Mouse (Mus musculus): ENCODE data around the gene 1810037I17Rik.
A peak's percentile ranks its signal among the peaks of the same experiment; 100 is the strongest.

Gene 1810037I17Rik

DNA sequence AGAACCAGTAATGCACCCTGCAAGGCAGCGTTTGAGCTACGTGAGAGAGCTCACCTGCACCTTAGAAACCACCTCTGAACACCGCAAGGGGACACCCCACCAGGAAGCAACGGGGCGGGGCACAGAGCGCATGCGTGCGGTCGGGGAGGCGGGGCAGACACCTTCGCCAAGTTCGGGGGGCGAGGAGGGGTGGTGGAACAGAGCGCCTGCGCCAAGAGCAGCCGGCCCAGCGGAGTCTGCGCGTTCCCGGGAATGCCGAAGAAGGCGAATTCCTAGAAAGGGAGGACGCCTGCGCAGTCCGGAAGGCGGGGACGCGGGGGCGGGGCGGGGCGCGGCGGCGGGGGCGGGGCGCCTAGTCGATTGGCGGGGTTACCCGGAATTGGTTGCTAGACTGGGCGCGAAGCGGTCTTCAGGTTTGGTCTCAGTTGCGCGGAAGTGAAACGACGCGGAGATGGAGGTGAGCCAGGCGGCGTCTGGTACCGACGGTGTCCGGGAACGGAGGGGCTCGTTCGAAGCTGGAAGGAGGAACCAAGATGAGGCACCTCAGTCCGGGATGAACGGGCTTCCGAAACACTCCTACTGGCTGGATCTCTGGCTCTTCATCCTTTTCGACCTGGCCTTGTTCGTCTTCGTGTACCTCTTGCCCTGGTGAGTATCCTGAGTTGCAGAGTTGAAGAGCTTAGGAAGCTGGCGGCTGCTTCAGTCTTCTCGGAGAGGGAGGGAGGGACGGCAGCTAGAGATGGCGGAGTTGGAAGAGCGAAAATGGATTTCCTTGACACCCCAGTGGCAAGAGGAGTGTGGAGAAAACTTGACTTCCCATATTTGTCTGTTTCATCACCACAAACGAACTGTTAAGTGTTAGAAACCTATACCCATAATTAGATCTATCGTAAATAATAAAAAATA, at the start of gene 1810037I17Rik:
TSS of gene 1810037I17Rik (plus strand) at position 195 of the 906 bp plus-strand sequence.
- DNase-seq = peak; percentile 96

GRCm38 (mm10) chr3:122876870-122877269, 47.1 kb upstream of the 1810037I17Rik start:
- DNase-seq = no peak

- DNase-seq = no peak
Observed at GRCm38 (mm10) chr3:122877543-122877942, 46.5 kb upstream of the 1810037I17Rik start.

- DNase-seq = no peak
Observed at GRCm38 (mm10) chr3:122878705-122879315, 45.2 kb upstream of the 1810037I17Rik start.

DNA sequence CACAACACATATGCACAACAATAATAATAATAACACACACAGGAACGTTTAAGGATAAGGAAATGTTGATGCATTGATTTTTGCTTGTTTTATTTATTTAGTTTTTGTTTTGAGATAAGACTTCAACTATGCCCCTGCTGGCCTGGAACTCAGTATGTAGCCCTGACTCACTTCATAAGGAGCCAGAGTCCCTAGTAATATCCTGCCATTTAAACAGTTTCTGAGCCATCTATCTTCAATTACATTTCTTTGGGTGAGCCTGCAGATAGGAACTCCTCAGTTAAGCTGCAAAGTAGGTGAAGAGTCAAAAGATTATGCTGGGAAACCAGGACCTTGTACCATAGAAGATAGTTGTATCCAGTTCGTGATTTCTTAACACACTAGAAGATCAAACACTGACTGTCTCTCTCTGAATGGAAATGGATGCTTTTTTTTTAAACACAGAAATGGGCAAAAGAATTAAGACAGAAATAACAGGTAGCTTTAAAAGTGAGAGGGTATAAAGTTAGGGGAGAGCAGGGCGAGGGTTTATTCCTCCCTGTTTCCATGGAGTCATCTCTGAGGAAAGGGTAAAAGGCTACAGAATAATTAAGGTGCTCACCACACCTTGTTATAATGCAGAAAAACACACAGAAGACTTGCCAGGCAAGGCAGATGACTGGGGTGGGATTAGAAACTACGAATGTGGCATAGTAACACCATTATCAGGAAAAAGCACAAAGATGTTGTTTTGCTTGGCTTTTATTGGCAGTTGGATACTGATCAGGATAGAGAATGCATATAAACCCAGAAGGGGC, 36.3 kb upstream of the 1810037I17Rik start:
- DNase-seq = no peak

- DNase-seq = no peak
Observed at GRCm38 (mm10) chr3:122888371-122888819, 35.6 kb upstream of the 1810037I17Rik start.

DNA sequence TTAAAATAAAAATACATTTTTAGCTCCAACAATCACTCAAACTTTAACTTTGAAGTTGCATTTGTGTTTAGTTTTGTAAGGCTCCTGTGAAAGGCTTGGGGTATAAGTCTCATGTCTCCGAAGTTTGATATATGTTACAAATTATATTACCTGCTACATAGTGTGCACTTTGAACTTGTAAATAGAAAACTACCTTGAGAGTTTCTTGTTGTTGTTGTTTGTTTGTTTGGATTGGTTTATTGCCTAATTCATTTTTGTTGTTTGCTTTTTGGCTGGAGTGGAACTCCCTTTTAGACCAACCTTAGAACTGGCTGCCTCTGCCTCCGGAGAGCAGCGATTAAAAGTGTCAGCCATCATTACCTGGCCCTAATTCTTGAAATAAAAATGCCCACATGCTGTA, 29.2 kb upstream of the 1810037I17Rik start, which contains the start of gene Fabp2:
TSS of gene Fabp2 (plus strand) at position 301 of the 400 bp plus-strand sequence.
- no peak for DNase-seq

DNA sequence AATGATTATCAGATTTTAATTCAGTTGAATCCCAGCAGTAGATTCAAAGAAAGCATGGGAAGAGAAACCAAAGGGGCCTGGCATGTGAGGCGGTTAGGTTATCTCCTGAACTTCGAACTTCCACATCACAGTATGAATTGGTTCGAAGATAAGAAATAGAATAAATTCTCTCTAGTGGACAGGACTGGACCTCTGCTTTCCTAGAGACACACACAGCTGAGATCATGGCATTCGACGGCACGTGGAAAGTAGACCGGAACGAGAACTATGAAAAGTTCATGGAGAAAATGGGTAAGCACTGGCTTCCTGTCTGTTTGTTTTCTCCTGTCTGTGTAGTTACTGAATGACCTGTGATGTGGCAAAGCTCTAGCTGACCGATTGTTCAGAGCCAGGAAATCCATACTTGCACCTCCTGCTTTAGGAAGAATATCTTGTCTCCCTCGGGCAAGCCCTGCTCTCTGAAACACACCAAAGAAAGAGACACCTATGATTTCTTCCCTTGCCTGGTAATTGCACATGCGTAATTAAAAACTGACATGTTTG, 28.7 kb upstream of the 1810037I17Rik start:
- no peak for DNase-seq

DNA sequence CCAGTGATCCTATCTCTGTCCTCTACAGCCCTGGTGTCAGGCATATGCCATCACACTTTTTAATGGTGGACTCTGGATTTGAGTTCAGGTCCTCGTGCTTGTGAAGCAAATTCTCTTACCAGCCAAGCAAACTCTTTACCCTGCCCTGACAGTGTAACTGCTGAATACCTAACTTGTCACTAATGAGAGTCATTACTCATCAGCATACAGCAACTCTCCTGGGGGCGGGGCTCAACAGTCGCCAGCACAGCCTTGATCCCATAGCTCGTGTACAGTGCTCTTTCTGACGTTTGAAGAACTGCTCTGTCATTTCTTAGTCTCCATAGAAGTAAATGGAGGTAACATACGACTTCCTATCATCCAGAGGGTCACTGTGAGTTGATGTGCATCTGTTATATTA, 25.7 kb upstream of the 1810037I17Rik start:
- no peak for DNase-seq

DNA sequence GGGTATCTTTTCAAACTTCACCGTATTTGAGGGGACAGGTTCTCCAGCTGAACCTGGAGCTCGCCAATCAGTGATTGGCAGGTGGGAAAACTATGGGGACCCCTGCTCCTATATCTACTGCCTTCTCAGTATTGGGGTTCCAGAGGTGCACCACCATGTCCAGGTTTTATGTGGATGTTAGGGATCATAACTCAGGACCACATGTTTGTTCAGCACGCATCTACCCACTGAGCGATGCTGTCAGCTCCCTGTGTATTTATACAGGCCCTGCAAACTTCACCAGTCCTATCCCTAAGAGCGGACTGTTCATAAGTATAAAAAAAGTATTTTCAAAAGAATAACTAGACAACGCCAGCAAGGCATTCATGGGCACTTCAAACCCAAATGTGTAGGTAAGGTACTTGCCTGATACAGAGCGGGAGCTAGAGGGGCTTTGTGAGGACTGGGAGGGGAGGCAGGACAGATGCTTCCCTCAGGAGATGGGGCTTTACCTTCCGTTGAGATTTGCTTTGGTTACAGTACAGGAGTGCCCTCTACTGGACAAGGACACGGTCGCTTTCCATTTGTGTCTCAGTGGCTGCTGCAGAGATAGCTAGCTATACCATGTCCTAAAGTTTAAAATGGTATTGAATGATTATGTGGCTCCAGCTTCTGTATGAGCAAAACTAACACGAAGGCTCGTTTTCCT, 20.1 kb upstream of the 1810037I17Rik start:
- peak; percentile 31 for DNase-seq

DNA sequence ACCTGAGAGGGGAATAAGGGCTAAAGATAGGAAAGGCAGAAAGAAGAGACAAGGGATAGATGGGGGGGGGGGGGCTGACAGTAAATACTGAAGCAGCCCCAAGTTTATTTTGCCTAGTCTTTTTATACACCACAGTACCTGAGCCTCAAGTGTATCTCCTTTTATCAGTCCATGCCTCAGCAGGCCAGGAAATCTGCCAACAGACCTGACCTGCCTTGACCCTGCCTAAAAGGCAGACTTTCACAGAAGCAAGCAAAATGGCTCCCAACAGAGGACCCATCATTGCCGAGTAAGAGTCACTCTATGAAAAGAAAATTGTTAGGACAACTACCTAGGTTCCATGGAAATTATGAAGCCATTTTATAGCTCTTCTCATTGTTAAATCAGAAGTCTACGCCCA, 16.2 kb upstream of the 1810037I17Rik start:
- no peak for DNase-seq

DNA sequence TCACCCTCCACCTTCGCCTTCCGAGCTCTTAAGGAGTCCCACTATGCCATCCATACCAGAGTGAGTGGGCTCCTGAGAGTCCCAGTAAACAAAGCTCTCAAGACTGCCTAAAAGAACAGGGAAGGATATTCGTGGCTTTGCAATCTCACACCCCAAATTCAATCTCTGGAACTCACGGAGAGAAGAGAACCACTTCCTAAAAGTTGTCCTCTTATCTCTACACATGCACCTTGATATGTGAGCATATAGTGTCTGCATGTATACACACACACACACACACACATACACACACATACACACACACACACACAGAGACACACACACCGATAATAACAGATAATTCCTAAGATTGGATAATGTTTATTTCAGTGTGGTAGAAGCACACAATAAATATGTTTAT, 8.5 kb upstream of the 1810037I17Rik start:
- no peak for DNase-seq

DNA sequence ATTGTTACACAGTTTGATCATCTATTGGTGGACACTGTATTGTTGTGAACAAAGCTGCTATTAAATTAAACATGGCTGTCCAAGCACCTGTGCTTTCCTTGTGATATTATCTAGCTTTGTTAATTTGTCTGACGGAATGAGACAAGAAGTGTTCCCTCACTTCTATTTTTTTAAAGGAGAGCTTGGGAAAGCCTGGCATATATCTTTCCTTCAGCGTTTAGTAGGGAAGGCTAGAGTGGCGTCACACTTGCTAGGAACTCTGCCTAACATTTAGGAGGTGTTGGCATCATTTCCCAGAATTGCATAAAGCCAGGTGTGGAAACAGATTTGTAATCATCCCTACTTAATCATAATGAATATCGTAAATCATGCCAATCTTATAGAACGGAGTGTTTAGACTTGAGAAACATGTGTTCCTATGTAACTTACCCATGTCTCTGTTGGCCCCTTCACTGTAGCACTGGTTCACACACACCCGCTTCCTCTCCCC, 7.8 kb upstream of the 1810037I17Rik start:
- no peak for DNase-seq

DNA sequence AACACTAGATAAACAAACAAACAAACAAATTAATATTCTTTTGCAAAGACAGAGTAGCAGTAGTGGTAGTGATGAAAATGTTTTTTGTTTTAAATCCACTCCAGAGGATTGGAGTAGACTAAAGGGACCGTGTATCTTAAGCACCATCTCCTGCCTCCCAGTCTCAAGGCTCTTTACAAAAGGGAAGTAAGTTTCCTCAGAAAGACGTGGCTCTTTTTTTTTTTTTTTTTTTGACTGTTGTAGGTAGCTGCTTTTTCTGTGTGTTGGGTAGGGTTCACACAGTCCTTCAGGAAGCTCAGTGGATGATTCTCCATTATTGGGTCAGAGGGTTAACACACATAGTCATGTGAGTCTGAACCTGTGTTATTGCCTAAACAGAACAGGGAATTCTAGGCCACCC, 5.3 kb upstream of the 1810037I17Rik start:
- no peak for DNase-seq

GRCm38 (mm10) chr3:122919260-122919659, 4.7 kb upstream of the 1810037I17Rik start, which contains the start of gene Gm10959:
TSS of gene Gm10959 (minus strand) at chr3:122919360.
- DNase-seq = no peak

DNA sequence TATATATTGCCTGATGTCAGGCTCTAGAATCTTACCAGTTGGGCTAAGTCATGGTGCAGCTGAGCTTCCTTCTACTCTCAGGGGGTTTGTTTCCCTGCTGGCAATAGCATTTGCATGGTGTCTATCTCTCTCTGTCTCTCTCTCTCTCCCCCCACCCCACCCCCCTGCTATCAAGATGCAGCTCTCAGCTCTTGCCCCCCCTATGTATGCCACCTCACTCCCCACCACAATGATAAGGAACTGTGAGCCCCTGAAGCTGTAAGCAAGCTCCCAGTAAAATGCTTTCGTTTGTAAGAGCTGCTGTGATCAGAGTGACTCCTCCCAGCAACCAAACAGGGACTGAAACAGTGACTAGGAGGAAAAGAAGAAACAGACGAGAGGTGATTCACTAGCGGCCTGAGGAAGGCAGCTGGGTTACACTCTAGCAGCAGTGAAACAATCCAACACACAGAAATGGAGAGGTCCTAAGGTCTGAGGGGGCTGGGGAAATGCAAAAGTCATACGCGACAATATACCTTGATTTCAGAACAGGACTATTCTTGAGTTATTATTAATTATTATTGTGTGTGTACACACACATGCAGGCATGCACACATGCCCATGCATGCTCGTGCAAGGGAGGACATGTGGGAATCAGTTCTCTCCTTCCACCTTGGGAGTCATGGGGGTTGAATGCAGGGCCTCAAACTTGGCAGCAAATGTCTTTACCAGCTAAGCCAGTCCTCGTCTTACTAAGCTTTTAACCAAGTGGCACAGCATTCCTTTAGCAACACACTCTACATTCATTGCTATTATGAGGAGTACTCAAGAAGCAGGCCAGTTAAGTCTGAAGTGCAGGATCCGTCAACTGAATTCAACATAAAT, 3.2 kb upstream of the 1810037I17Rik start:
- DNase-seq = no peak

DNA sequence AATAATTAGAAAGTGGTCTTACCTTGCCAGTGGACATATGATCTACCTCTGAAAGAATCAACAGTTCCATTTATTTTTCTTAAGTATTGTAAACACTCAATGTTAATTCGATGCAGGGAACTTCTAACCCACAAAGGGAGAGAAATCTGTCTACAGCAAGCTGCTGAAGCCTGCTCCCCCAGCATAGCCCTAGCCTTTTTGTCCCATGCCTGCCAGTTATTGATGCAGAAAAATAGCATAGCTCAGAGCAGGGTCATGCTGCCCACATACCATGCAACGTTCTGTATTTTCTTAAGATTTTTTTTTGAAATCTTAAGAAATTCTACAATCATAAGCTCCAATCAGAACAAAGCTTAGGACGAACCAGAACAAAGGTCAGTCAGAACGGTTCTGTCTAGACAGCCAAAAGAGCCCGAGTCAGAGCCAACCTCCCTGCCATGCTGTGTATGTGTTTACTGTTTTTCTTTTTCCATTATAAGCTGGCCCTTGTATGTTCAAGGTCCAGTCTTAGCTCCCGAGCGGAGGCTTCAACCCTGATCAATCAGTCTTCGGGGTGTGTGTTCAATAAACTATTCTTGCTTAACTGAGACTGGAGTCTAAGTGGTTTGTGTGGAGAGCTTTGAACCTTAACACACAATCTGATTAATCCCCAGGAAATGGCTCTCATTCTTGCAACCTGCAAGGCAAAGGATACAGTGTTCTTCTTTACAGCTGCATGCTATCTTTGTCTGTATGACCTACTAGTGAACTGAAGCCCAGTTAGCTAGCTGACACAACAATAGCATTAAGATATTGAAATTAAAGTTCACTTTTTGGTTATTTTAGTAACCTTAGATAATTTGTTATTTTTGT, 2.1 kb upstream of the 1810037I17Rik start:
- DNase-seq = peak; percentile 33

DNA sequence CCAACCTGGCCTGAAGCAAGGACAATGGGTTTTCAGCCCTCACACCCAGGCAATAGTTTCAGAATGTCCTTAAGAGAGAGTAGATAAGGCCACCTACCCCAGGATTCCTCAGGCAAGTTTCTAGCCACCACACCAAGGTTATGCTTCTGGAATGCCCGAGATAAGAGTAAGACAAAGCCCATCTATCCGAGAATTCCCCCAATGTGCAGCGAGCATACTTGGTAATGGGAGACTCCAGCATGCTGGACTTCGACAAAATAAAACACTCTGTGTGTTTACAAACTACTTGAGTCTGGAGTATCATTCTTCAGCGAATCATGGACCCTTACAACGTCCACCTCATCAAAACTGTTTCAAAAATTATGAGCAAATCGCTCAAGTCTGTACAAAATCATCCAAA, 856 bp upstream of the 1810037I17Rik start:
- DNase-seq = no peak

DNA sequence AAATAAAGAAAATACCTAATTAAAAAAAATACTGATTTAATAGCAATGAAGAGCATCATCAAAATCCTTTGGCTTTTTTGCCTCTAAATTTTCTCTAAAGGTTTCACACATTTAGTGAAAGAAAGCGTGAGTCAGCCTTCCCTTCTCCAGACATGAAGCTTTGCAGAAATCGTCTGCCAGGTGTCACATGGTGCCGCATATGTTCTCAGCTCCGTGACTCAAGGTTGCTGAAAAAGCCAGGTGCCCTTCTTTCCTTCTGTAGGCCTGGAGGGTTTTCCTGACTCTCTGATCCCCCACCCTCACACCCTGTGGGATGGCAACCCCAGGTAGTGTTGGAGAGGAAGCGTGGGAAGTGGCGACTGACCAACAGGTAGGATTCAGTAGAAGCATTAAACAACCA, 5.7 kb downstream of the 1810037I17Rik start:
- no peak for DNase-seq

DNA sequence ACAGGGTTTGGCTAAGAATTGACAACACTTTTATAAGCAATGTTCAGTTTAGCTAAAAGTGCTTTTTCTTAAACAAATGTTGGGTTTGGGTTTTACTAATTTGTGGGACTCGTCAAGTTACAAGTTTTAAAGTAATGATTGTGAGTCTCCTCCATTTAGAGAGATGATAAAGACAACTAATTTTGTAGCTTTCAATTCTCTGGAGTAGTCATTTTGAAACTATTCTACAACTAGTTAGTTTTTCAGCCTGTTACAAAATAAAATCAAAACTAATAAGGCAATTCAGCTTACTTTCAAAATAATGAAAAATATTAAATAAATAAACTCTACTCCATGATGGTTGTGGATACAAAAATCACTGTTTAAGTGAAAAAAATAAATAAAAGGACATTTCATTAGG, 8.5 kb downstream of the 1810037I17Rik start:
- DNase-seq = no peak
